Mouse (Mus musculus): ENCODE data around the gene Duoxa1. TPM values are rescaled to one million over a fixed set of nuclear protein-coding genes. Genes with fewer than 3 reads are reported as not detected.

Duoxa1 gene
- not detected in 2 replicates for polyA plus RNA-seq (2012; ENCODE audit: insufficient read depth, low replicate concordance)

- Histone ChIP-seq H3K27me3 (replicated peaks) (peaks cover 90% of the 10 kb centered on the region), H3K4me3 (replicated peaks) (peak within 1 kb of the TSS; percentile 81)
These were observed at the start of gene Duoxa1 for GRCm38 (mm10) chr2:122313536-122313935. Duoxa1 (minus strand) TSS chr2:122313730.

GRCm38 (mm10) chr2:122362622-122363523 is 49.3 kb upstream of the Duoxa1 start:
- Histone ChIP-seq H3K4me3 (replicated peaks) (no peak overlapping the region), H3K27me3 (replicated peaks) (peaks cover 3% of the 10 kb centered on the region), H3K9me3 (no peaks in the 10 kb centered on the region), H3K4me1 (peaks cover 68% of the 10 kb centered on the region), H3K36me3 (replicated peaks; ENCODE audit: low read length) (peaks cover 16% of the 10 kb centered on the region)
- TF ChIP-seq FLI1 (IDR thresholded peaks at IDR 0.05; ENCODE audit: low read length) (no peak), GATA1 (IDR thresholded peaks at IDR 0.05; ENCODE audit: borderline replicate concordance, low read length) (no peak)

More at GRCm38 (mm10) chr2:122313536-122313935, at the start of gene Duoxa1:
- Histone ChIP-seq H3K4me1 (peaks cover 19% of the 10 kb centered on the region), H3K9me3 (no peaks in the 10 kb centered on the region), H3K36me3 (replicated peaks; ENCODE audit: low read length) (no peaks in the 10 kb centered on the region)
- TF ChIP-seq FLI1 (IDR thresholded peaks at IDR 0.05; ENCODE audit: low read length), result no peak
- no peak for TF ChIP-seq GATA1 (IDR thresholded peaks at IDR 0.05; ENCODE audit: borderline replicate concordance, low read length)

GRCm38 (mm10) chr2:122361868-122362621 is 48.5 kb upstream of the Duoxa1 start:
- peaks cover 3% of the 10 kb centered on the region for H3K27me3 ChIP-seq (replicated peaks)
- no peaks in the 10 kb centered on the region for H3K9me3 ChIP-seq
- H3K4me3 ChIP-seq (replicated peaks), result no peak overlapping the region
- peaks cover 22% of the 10 kb centered on the region for H3K36me3 ChIP-seq (replicated peaks; ENCODE audit: low read length)
- peaks cover 60% of the 10 kb centered on the region for H3K4me1 ChIP-seq
- TF ChIP-seq GATA1 (IDR thresholded peaks at IDR 0.05; ENCODE audit: borderline replicate concordance, low read length) (no peak), FLI1 (IDR thresholded peaks at IDR 0.05; ENCODE audit: low read length) (no peak)

GRCm38 (mm10) chr2:122361181-122361580 is 47.7 kb upstream of the Duoxa1 start:
- peaks cover 29% of the 10 kb centered on the region for H3K36me3 ChIP-seq (replicated peaks; ENCODE audit: low read length)
- peaks cover 5% of the 10 kb centered on the region for H3K27me3 ChIP-seq (replicated peaks)
- H3K9me3 ChIP-seq, result no peaks in the 10 kb centered on the region
- peaks cover 58% of the 10 kb centered on the region for H3K4me1 ChIP-seq
- TF ChIP-seq FLI1 (IDR thresholded peaks at IDR 0.05; ENCODE audit: low read length), result no peak
- no peak for TF ChIP-seq GATA1 (IDR thresholded peaks at IDR 0.05; ENCODE audit: borderline replicate concordance, low read length)
- H3K4me3 ChIP-seq (replicated peaks), result no peak overlapping the region

- Histone ChIP-seq H3K9me3 (no peaks in the 10 kb centered on the region), H3K36me3 (replicated peaks; ENCODE audit: low read length) (peaks cover 29% of the 10 kb centered on the region), H3K4me3 (replicated peaks) (no peak overlapping the region), H3K27me3 (replicated peaks) (peaks cover 10% of the 10 kb centered on the region), H3K4me1 (peaks cover 60% of the 10 kb centered on the region)
- TF ChIP-seq GATA1 (IDR thresholded peaks at IDR 0.05; ENCODE audit: borderline replicate concordance, low read length) (no peak), FLI1 (IDR thresholded peaks at IDR 0.05; ENCODE audit: low read length) (no peak)
These were observed 46.8 kb upstream of the Duoxa1 start for GRCm38 (mm10) chr2:122360310-122360709.

- Histone ChIP-seq H3K27me3 (replicated peaks) (peaks cover 28% of the 10 kb centered on the region), H3K4me1 (peaks cover 30% of the 10 kb centered on the region), H3K4me3 (replicated peaks) (no peak overlapping the region), H3K9me3 (no peaks in the 10 kb centered on the region), H3K36me3 (replicated peaks; ENCODE audit: low read length) (peaks cover 24% of the 10 kb centered on the region)
- TF ChIP-seq GATA1 (IDR thresholded peaks at IDR 0.05; ENCODE audit: borderline replicate concordance, low read length), result no peak
These were observed 42.7 kb upstream of the Duoxa1 start for GRCm38 (mm10) chr2:122356187-122356586.

- Histone ChIP-seq H3K36me3 (replicated peaks; ENCODE audit: low read length) (peaks cover 24% of the 10 kb centered on the region), H3K4me1 (peaks cover 27% of the 10 kb centered on the region), H3K27me3 (replicated peaks) (peaks cover 28% of the 10 kb centered on the region), H3K9me3 (no peaks in the 10 kb centered on the region), H3K4me3 (replicated peaks) (no peak overlapping the region)
- no peak for TF ChIP-seq GATA1 (IDR thresholded peaks at IDR 0.05; ENCODE audit: borderline replicate concordance, low read length)
- TF ChIP-seq FLI1 (IDR thresholded peaks at IDR 0.05; ENCODE audit: low read length), result no peak
These were observed 41.9 kb upstream of the Duoxa1 start for GRCm38 (mm10) chr2:122355389-122355788.

- H3K4me3 ChIP-seq (replicated peaks), result no peak overlapping the region
- no peak for TF ChIP-seq FLI1 (IDR thresholded peaks at IDR 0.05; ENCODE audit: low read length)
- TF ChIP-seq GATA1 (IDR thresholded peaks at IDR 0.05; ENCODE audit: borderline replicate concordance, low read length), result no peak
- H3K36me3 ChIP-seq (replicated peaks; ENCODE audit: low read length), result peaks cover 23% of the 10 kb centered on the region
- H3K27me3 ChIP-seq (replicated peaks), result peaks cover 30% of the 10 kb centered on the region
- peaks cover 24% of the 10 kb centered on the region for H3K4me1 ChIP-seq
- no peaks in the 10 kb centered on the region for H3K9me3 ChIP-seq
These were observed 40.8 kb upstream of the Duoxa1 start for GRCm38 (mm10) chr2:122354191-122354929.

GRCm38 (mm10) chr2:122353765-122354164 is 40.2 kb upstream of the Duoxa1 start:
- H3K4me3 ChIP-seq (replicated peaks), result no peak overlapping the region
- no peaks in the 10 kb centered on the region for H3K9me3 ChIP-seq
- peaks cover 33% of the 10 kb centered on the region for H3K27me3 ChIP-seq (replicated peaks)
- peaks cover 19% of the 10 kb centered on the region for H3K36me3 ChIP-seq (replicated peaks; ENCODE audit: low read length)
- TF ChIP-seq GATA1 (IDR thresholded peaks at IDR 0.05; ENCODE audit: borderline replicate concordance, low read length), result no peak
- no peak for TF ChIP-seq FLI1 (IDR thresholded peaks at IDR 0.05; ENCODE audit: low read length)
- peaks cover 24% of the 10 kb centered on the region for H3K4me1 ChIP-seq

All from megakaryocyte, embryonic 14.5 days (primary cell).